Mouse (Mus musculus) lung, embryonic 14.5 days (tissue): ENCODE measurements at regions not wholly inside any gene's neighbourhood (a gene's known extent, or its start where the extent isn't known, plus 50 kb on each side); places are given as distances from the start of the nearest gene placed in this dataset.
A peak's percentile ranks its signal among the peaks of the same experiment; 100 is the strongest.

Experiments
- ATAC-seq: fragments of 200-750 bp; cut with Nextera tagmentation; 2 replicates; pipeline ENCODE4 v1.8.0; 2017; ENCODE audit warnings: mild to moderate bottlenecking, moderate TSS enrichment, moderate library complexity; ENCODE audit not compliant: insufficient read depth
- DNase-seq: peaks from one replicate; pipeline ENCODE4 v3.0.0-alpha.2; 2015
- H3K27ac ChIP-seq: fragments of 300-500 bp; sonication (generic); 2 replicates; pipeline ENCODE4 v1.5.1; 2014; ENCODE audit warnings: low read depth, mild to moderate bottlenecking, moderate library complexity
- H3K27me3 ChIP-seq: fragments of 300-500 bp; sonication (generic); 2 replicates; pipeline ENCODE4 v1.6.1; 2014; ENCODE audit warnings: low read length, control low read depth; ENCODE audit not compliant: insufficient read depth
- H3K36me3 ChIP-seq: fragments of 300-500 bp; sonication (generic); 2 replicates; pipeline ENCODE4 v1.6.1; 2014; ENCODE audit warnings: control low read depth; ENCODE audit not compliant: insufficient read depth
- H3K4me1 ChIP-seq: fragments of 300-500 bp; sonication (generic); 2 replicates; pipeline ENCODE4 v1.6.1; 2014; ENCODE audit warnings: antibody characterized with exemption, control low read depth; ENCODE audit not compliant: insufficient read depth
- H3K4me2 ChIP-seq: fragments of 300-500 bp; sonication (generic); 2 replicates; pipeline ENCODE4 v1.6.1; 2014; ENCODE audit warnings: mild to moderate bottlenecking
- H3K4me3 ChIP-seq: fragments of 300-500 bp; sonication (generic); 2 replicates; pipeline ENCODE4 v1.5.1; 2014; ENCODE audit warnings: low read depth, low read length
- H3K9ac ChIP-seq: fragments of 300-500 bp; sonication (generic); 2 replicates; pipeline ENCODE4 v1.6.1; 2014
- H3K9me3 ChIP-seq: fragments of 300-500 bp; sonication (generic); 2 replicates; pipeline ENCODE4 v1.6.1; 2016; ENCODE audit warnings: low read depth, low read length, control low read depth
- CTCF ChIP-seq: IDR thresholded peaks from 2 replicates; pipeline ENCODE4 v1.5.1; 2016; ENCODE audit warnings: antibody characterized with exemption, low read depth
- WGBS: fragments of 180-500 bp; shearing (Covaris S2); extraction: QIAGEN DNeasy Blood & Tissue Kit; methylation state at CpG from one replicate; pipeline ENCODE4 v1.1.7; 2014; 5-methylcytosine and 5-hydroxymethylcytosine counted together

GRCm38 (mm10) chr5:116886181-116887136 is 229.5 kb downstream of the Suds3 start:
- no peak for TF ChIP-seq CTCF
- no peak overlapping the region for H3K4me2 ChIP-seq
- DNase-seq (peak; percentile 70), ATAC-seq (peak; percentile 90)
- H3K27ac ChIP-seq = no peak overlapping the region
- H3K4me1 ChIP-seq = no peaks in the 10 kb centered on the region
- WGBS = 55% methylated on average over 23 of the region's 23 CpGs
- H3K4me3 ChIP-seq = no peak overlapping the region
- no peaks in the 10 kb centered on the region for H3K36me3 ChIP-seq
- no peaks in the 10 kb centered on the region for H3K27me3 ChIP-seq
- H3K9ac ChIP-seq = no peak overlapping the region
- H3K9me3 ChIP-seq = no peaks in the 10 kb centered on the region; the same call in 1 of the 2 replicates

- no peaks in the 10 kb centered on the region for H3K9me3 ChIP-seq
- no peaks in the 10 kb centered on the region for H3K27me3 ChIP-seq
- TF ChIP-seq CTCF = no peak
- no peak overlapping the region for H3K27ac ChIP-seq
- ATAC-seq (no peak), DNase-seq (no peak)
- H3K9ac ChIP-seq = no peak overlapping the region
- whole genome bisulfite sequencing = 82% methylated on average over 2 of the region's 2 CpGs
- H3K4me3 ChIP-seq = no peak overlapping the region
- no peaks in the 10 kb centered on the region for H3K4me1 ChIP-seq
- H3K36me3 ChIP-seq = no peaks in the 10 kb centered on the region
- no peak overlapping the region for H3K4me2 ChIP-seq
Observed at GRCm38 (mm10) chr5:116879761-116880160, 236.2 kb downstream of the Suds3 start.

GRCm38 (mm10) chr5:116874941-116875340 is 241.0 kb downstream of the Suds3 start:
- H3K4me1 ChIP-seq = no peaks in the 10 kb centered on the region
- H3K9ac ChIP-seq = no peak overlapping the region
- ATAC-seq = no peak
- H3K4me3 ChIP-seq = no peak overlapping the region
- H3K9me3 ChIP-seq = no peaks in the 10 kb centered on the region
- H3K27ac ChIP-seq = no peak overlapping the region
- 81% methylated on average over 2 of the region's 2 CpGs for whole genome bisulfite sequencing
- H3K4me2 ChIP-seq = no peak overlapping the region
- TF ChIP-seq CTCF = no peak
- no peak for DNase-seq
- H3K27me3 ChIP-seq = no peaks in the 10 kb centered on the region
- H3K36me3 ChIP-seq = no peaks in the 10 kb centered on the region

- H3K4me1 ChIP-seq = no peaks in the 10 kb centered on the region
- no peaks in the 10 kb centered on the region for H3K27me3 ChIP-seq
- no peak for ATAC-seq
- no peak overlapping the region for H3K4me3 ChIP-seq
- TF ChIP-seq CTCF = no peak
- H3K9ac ChIP-seq = no peak overlapping the region
- no peak overlapping the region for H3K27ac ChIP-seq
- DNase-seq = no peak
- WGBS = 69% methylated on average over 5 of the region's 5 CpGs
- no peak overlapping the region for H3K4me2 ChIP-seq
- no peaks in the 10 kb centered on the region for H3K9me3 ChIP-seq
- no peaks in the 10 kb centered on the region for H3K36me3 ChIP-seq
Observed at GRCm38 (mm10) chr5:116868115-116868514, 247.8 kb downstream of the Suds3 start.

- H3K27ac ChIP-seq = no peak overlapping the region
- DNase-seq (no peak), ATAC-seq (no peak)
- no peak for TF ChIP-seq CTCF
- no peaks in the 10 kb centered on the region for H3K9me3 ChIP-seq
- no peaks in the 10 kb centered on the region for H3K27me3 ChIP-seq
- no peak overlapping the region for H3K4me3 ChIP-seq
- no peak overlapping the region for H3K4me2 ChIP-seq
- no peaks in the 10 kb centered on the region for H3K4me1 ChIP-seq
- no peak overlapping the region for H3K9ac ChIP-seq
- 86% methylated on average over 11 of the region's 11 CpGs for WGBS
- H3K36me3 ChIP-seq = no peaks in the 10 kb centered on the region
Observed at GRCm38 (mm10) chr5:116864275-116864674, 251.6 kb downstream of the Suds3 start.

- no peak for TF ChIP-seq CTCF
Observed at GRCm38 (mm10) chr5:116852691-116853090, 261.1 kb upstream of the Srrm4 start.

GRCm38 (mm10) chr5:116831874-116832273 is 240.3 kb upstream of the Srrm4 start:
- Histone ChIP-seq H3K9me3 (no peaks in the 10 kb centered on the region), H3K4me2 (no peak overlapping the region), H3K4me3 (no peak overlapping the region), H3K4me1 (no peaks in the 10 kb centered on the region), H3K36me3 (no peaks in the 10 kb centered on the region), H3K9ac (no peak overlapping the region), H3K27ac (no peak overlapping the region), H3K27me3 (no peaks in the 10 kb centered on the region)
- DNase-seq (no peak), ATAC-seq (no peak)
- no peak for TF ChIP-seq CTCF
- whole genome bisulfite sequencing = 63% methylated on average over 3 of the region's 3 CpGs

More at GRCm38 (mm10) chr5:116852691-116853090, 261.1 kb upstream of the Srrm4 start:
- no peak for DNase-seq
- Histone ChIP-seq H3K9me3 (no peaks in the 10 kb centered on the region), H3K4me1 (no peaks in the 10 kb centered on the region), H3K27me3 (no peaks in the 10 kb centered on the region), H3K27ac (no peak overlapping the region), H3K4me2 (no peak overlapping the region), H3K9ac (no peak overlapping the region), H3K36me3 (no peaks in the 10 kb centered on the region), H3K4me3 (no peak overlapping the region)
- WGBS = 86% methylated on average over 7 of the region's 7 CpGs
- no peak for ATAC-seq
